Mouse (Mus musculus) G1E (cell line): ENCODE measurements around the gene Slc46a3. TPM values are rescaled to one million over a fixed set of nuclear protein-coding genes. Genes with fewer than 3 reads are reported as not detected.

Source experiments
- ATAC-seq: 2 replicates; pipeline ENCODE4 v1.8.0; 2016; ENCODE audit warnings: mild to moderate bottlenecking; ENCODE audit not compliant: insufficient number of reproducible peaks, poor library complexity, low FRiP score, severe bottlenecking; ENCODE audit errors: extremely low read depth
- DNase-seq: peaks from one replicate; pipeline ENCODE4 v3.0.0; 2012; ENCODE audit warnings: low spot score
- H3K27me3 ChIP-seq: 2 replicates; pipeline ENCODE4 v1.6.1; 2012; ENCODE audit warnings: mild to moderate bottlenecking, low read length, inconsistent platforms; ENCODE audit not compliant: insufficient read depth
- H3K36me3 ChIP-seq: replicated peaks from 2 replicates; pipeline ENCODE3; 2012; ENCODE audit warnings: mild to moderate bottlenecking, inconsistent platforms
- H3K4me1 ChIP-seq: 2 replicates; pipeline ENCODE4 v1.6.1; 2012; ENCODE audit warnings: low read depth, low read length, inconsistent platforms, mixed read lengths; ENCODE audit not compliant: insufficient read depth
- H3K4me3 ChIP-seq: 2 replicates; pipeline ENCODE4 v1.5.1; 2012; ENCODE audit warnings: low read depth, mild to moderate bottlenecking, inconsistent platforms, low read length, moderate library complexity, mixed read lengths
- H3K9me3 ChIP-seq: replicated peaks from 2 replicates; pipeline ENCODE4 v1.6.1; 2012; ENCODE audit warnings: inconsistent platforms
- CTCF ChIP-seq: IDR thresholded peaks from 2 replicates; pipeline ENCODE4 v1.5.1; 2012; ENCODE audit warnings: low read depth, low read length, inconsistent platforms, mixed read lengths
- GATA1 ChIP-seq: IDR thresholded peaks from 2 replicates; pipeline ENCODE4 v1.6.1; 2012; ENCODE audit warnings: borderline replicate concordance, low read length, inconsistent platforms, mixed read lengths
- GATA2 ChIP-seq: IDR thresholded peaks from 2 replicates; pipeline ENCODE4 v1.6.1; 2012; ENCODE audit warnings: low read depth, low read length, inconsistent platforms, borderline replicate concordance
- POLR2AphosphoS5 ChIP-seq: IDR thresholded peaks from 2 replicates; pipeline ENCODE4 v1.6.1; 2012; ENCODE audit warnings: low read depth, low read length, inconsistent platforms; ENCODE audit not compliant: insufficient replicate concordance
- TAL1 ChIP-seq: conservative IDR thresholded peaks from 2 replicates; pipeline ENCODE4 v1.6.1; 2012; ENCODE audit warnings: low read depth, low read length, inconsistent platforms, mixed read lengths
- polyA plus RNA-seq: library from polyadenylated mRNA; stranded (reverse); fragments of >175 nt; gene quantifications from 2 replicates; pipeline ENCODE4 v1.2.3, GENCODE M21; 2012
- total RNA-seq, 2 experiments: library from RNA; stranded (forward) in 1 of 2; stranded (reverse) in 1 of 2; fragments of 200-1000 nt in 1 of 2; fragments of >200 nt in 1 of 2; fragmentation: Nextera tagmentation in 1 of 2; gene quantifications; 2 replicates each; pipeline ENCODE4 v1.2.3; 2014 to 2017

Slc46a3 gene
- total and polyA plus RNA-seq, 3 experiments = 8.0 to 55.3 (median 18.1) TPM

GRCm38 (mm10) chr5:147888313-147889297, 6.0 kb downstream of the Slc46a3 start:
- H3K27me3 ChIP-seq = no peaks in the 10 kb centered on the region
- TF ChIP-seq GATA1 = no peak
- TF ChIP-seq TAL1 = peak; percentile 90
- H3K9me3 ChIP-seq = peaks cover 9% of the 10 kb centered on the region
- no peak overlapping the region for H3K4me3 ChIP-seq
- ATAC-seq (peak; percentile 86), DNase-seq (peak; percentile 64)
- H3K36me3 ChIP-seq = peaks cover 63% of the 10 kb centered on the region
- peaks cover 71% of the 10 kb centered on the region for H3K4me1 ChIP-seq

GRCm38 (mm10) chr5:147883581-147883980, 11.0 kb downstream of the Slc46a3 start:
- no peak for TF ChIP-seq TAL1
- TF ChIP-seq POLR2AphosphoS5 = no peak
- no peak for TF ChIP-seq GATA1
- TF ChIP-seq GATA2 = no peak
- TF ChIP-seq CTCF = no peak
- no peak overlapping the region for H3K4me3 ChIP-seq
- H3K27me3 ChIP-seq = no peaks in the 10 kb centered on the region
- H3K4me1 ChIP-seq = peaks cover 53% of the 10 kb centered on the region
- H3K36me3 ChIP-seq = peaks cover 82% of the 10 kb centered on the region
- DNase-seq (no peak), ATAC-seq (no peak)
- peaks cover 20% of the 10 kb centered on the region for H3K9me3 ChIP-seq

- ATAC-seq = peak; percentile 61
- Histone ChIP-seq H3K4me3 (peak overlapping the region; percentile 7; the same call in 1 of the 2 replicates), H3K9me3 (peaks cover 14% of the 10 kb centered on the region), H3K27me3 (no peaks in the 10 kb centered on the region), H3K36me3 (peaks cover 88% of the 10 kb centered on the region), H3K4me1 (peaks cover 63% of the 10 kb centered on the region)
- TF ChIP-seq GATA2 = no peak
- TF ChIP-seq TAL1 = no peak
- no peak for TF ChIP-seq GATA1
- no peak for TF ChIP-seq POLR2AphosphoS5
- no peak for TF ChIP-seq CTCF
- no peak for DNase-seq
These were observed 14.5 kb downstream of the Slc46a3 start for GRCm38 (mm10) chr5:147879971-147880682.

GRCm38 (mm10) chr5:147877520-147877919, 17.1 kb downstream of the Slc46a3 start:
- no peak for ATAC-seq

GRCm38 (mm10) chr5:147875210-147875609, 19.4 kb downstream of the Slc46a3 start:
- DNase-seq (peak; percentile 42), ATAC-seq (peak; percentile 75)
- Histone ChIP-seq H3K4me1 (peaks cover 76% of the 10 kb centered on the region), H3K27me3 (no peaks in the 10 kb centered on the region), H3K9me3 (0 out of 2 replicates have a peak, but pooled peaks cover 2% of the 10 kb centered on the region), H3K4me3 (peak overlapping the region; percentile 44; the same call in 1 of the 2 replicates), H3K36me3 (peaks cover 98% of the 10 kb centered on the region)
- TF ChIP-seq CTCF (no peak), POLR2AphosphoS5 (no peak), TAL1 (no peak), GATA1 (no peak), GATA2 (no peak)

More at GRCm38 (mm10) chr5:147877520-147877919, 17.1 kb downstream of the Slc46a3 start:
- Histone ChIP-seq H3K27me3 (no peaks in the 10 kb centered on the region), H3K36me3 (peaks cover 94% of the 10 kb centered on the region), H3K9me3 (peaks cover 12% of the 10 kb centered on the region), H3K4me1 (peaks cover 78% of the 10 kb centered on the region), H3K4me3 (no peak overlapping the region; the same call in 1 of the 2 replicates)
- no peak for DNase-seq
- no peak for TF ChIP-seq POLR2AphosphoS5
- peak; percentile 49 for TF ChIP-seq CTCF

- H3K36me3 ChIP-seq = peaks cover 98% of the 10 kb centered on the region
- no peaks in the 10 kb centered on the region for H3K27me3 ChIP-seq
- DNase-seq = no peak
- H3K9me3 ChIP-seq = 0 out of 2 replicates have a peak, but pooled peaks cover 2% of the 10 kb centered on the region
- peaks cover 73% of the 10 kb centered on the region for H3K4me1 ChIP-seq
- TF ChIP-seq TAL1 (no peak), POLR2AphosphoS5 (no peak), GATA1 (no peak), GATA2 (no peak), CTCF (no peak)
- peak overlapping the region; percentile 36; the same call in 1 of the 2 replicates for H3K4me3 ChIP-seq
- ATAC-seq = no peak
These were observed 20.0 kb downstream of the Slc46a3 start for GRCm38 (mm10) chr5:147874491-147875065.
